Mouse (Mus musculus) stomach, postnatal 0 days (tissue): ENCODE data around the gene Nr2f6.

Experiments
- CTCF ChIP-seq: IDR thresholded peaks from 2 replicates; pipeline ENCODE4 v1.5.1; 2016; ENCODE audit warnings: antibody characterized with exemption, low read depth, mild to moderate bottlenecking, moderate library complexity
- EP300 ChIP-seq: optimal IDR thresholded peaks from 2 replicates; pipeline ENCODE3; 2016; ENCODE audit warnings: antibody characterized with exemption

DNA sequence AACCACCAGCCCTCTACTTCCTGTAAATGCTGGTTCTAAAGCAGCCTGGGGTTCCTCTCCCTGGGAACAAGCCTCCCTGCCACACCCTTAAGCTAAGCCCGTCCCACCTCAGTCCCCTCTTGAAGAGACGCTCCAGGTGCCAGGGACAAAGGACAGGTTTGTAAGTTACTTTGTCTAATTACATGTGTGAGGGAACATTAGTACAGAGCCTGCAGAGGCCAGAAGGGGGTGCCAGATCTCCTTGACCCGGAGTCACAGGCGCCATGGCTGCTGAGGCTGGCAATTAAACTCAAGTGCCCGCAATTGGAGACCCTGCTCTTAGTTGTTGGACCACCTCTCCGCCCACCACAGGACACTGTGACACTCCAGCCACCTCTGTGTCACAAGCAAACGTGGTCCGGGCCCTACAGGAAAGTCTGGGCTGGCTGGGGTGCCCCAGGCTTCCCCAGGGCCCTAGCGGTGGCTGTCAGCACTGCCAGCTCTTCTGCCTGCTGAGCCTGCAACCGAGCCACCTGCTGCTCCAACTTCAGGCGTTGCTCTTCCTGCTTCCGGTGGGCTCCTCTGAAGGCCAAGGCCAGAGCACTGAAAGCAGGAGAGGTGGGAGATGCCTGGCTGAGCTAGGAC, 3.6 kb upstream of the Nr2f6 start:
- TF ChIP-seq CTCF, result peak; percentile 5; the same call in 1 of the 2 replicates
- TF ChIP-seq EP300, result no peak
